Mouse (Mus musculus) spleen, postnatal 4 days (tissue): ENCODE measurements around the gene Pusl1.
A peak's percentile ranks its signal among the peaks of the same experiment; 100 is the strongest.

ENCODE experiments used
- DNase-seq, 2 experiments: peaks; one replicate each; pipeline ENCODE4 v3.0.0; 2022; ENCODE audit warnings: low spot score in 2 of 2

Pusl1 gene

DNA sequence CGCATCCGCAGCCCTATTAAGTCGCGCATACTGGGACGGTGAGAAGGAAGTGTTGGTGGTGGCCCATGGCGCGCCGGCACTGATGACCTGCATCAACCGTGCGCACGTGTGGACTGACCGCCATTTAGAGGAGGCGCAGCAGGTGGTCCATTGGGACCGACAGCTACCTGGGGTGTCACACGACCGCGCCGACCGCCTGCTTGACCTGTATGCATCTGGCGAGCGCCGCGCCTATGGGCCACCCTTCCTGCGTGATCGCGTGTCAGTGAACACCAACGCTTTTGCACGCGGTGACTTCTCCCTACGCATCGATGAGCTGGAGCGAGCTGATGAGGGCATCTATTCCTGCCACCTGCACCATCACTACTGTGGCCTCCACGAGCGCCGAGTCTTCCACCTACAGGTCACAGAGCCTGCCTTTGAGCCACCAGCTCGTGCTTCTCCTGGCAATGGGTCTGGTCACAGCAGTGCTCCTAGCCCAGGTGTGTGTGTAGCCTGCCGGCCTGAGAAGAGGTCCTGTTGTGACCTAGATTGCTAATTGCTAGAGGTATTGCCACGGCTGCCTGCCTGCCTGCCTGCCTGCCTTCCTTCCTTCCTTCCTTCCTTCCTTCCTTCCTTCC is 49.8 kb downstream of the Pusl1 start:
- DNase-seq = peak; percentile 16 to 69

- peak; percentile 50 to 81 for DNase-seq
These were observed 50.6 kb downstream of the Pusl1 start for GRCm38 (mm10) chr4:155841003-155841454.

DNA sequence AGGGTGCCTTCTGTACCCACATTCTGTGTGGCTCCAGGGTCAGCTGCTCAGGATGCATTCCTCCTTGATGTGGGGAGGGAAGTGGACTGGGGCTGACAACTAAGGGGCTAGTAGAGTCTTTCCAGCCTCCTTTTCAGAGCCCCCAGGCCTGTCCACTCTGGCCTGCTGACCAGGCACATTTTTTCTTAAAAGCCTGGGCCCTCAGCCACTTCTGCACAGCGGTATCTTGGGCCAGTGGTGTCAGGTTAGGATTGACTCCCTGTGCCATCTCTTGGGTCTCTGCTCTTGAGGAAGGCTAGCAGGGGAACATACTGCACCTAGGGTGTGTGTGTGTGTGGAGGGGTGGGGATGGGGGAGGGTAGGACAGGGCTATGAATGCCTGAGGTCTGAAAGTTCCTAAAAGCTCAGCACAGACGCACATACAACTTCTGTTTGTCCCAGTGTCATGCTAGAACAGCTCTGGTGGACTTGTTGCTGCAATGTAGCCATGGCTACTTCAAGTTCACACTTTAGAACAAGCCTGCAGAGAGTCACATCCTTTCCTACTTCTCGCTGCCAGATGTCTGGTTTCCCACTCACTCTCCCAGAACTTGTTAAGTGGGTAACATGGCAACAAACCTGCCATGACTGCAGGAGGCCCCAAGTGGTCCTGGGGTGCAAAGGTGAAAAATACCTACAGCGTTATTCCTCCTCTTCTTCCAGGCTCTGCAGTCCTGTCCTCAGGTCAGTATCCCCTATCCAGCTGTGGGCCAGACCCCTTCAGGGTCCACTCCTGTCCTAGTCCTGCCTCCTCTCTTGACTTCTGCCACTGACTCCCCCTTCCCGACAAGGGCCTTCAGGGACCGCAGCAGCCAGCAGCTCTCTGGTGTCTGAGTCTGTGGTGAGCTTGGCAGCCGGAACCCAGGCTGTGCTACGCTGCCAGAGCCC is 51.2 kb downstream of the Pusl1 start:
- DNase-seq = no peak

- DNase-seq = peak; percentile 36 to 67
These were observed 52.1 kb downstream of the Pusl1 start, which contains the start of gene Mxra8 for GRCm38 (mm10) chr4:155839483-155839910. Gene Mxra8 (plus strand): TSS chr4:155839680.

DNA sequence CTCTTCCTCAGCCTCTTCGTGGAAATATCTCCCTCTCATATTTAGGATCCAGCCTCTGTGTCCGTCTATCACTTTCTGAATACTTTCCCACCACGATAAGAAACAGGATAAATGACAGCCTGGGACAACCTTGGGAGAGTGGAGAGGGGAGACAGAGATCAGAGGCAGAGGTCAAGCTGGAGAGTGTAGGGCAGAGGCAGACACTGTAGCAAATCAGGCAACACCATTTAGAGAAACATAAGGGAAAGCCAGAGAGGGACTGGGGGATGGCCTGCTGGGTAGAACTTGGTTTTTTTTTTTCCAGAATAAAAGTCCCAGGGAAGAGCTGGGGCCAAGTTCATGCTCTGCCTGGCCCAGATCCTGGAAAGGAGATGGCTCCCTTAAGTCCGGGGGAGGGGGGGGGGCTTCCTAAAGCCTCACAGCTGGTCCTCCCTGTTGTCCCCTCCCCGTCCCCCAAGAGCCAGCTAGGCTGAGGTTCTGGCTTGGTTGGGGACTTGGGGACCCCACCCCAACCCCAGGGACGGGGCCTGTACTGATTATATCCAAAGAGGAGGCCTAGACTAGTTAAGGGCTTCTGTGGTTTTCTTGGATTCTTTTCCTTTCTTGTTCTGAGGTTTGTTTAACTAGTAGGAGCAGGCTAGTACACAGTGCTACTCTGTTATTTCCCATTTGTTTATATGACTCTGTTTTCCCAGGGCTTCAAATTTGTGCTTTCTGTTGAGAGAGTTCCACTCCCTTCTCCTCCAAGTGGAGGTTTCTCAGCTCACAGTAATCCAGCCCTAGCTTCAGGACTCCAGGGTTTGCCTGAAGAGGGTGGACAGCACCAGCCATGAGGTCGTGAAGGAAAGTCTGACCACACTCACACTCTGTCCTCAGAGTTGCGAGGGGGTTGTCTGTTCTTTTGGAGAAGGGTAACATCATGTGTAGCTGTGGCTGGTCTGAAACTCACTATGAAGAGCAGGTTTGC is 53.1 kb downstream of the Pusl1 start:
- DNase-seq = no peak
